Mouse (Mus musculus) midbrain, postnatal 0 days (tissue): ENCODE data around the gene Sh3pxd2b. TPM values are rescaled to one million over a fixed set of nuclear protein-coding genes. Genes with fewer than 3 reads are reported as not detected.

Experiments
- ATAC-seq: fragments of 200-750 bp; cut with Nextera tagmentation; 2 replicates; pipeline ENCODE4 v1.8.0; 2017; ENCODE audit warnings: moderate number of reproducible peaks, mild to moderate bottlenecking, moderate TSS enrichment, moderate library complexity; ENCODE audit not compliant: low FRiP score
- DNase-seq: peaks from one replicate; pipeline ENCODE4 v3.0.0-alpha.2; 2015; ENCODE audit warnings: low spot score
- H3K27ac ChIP-seq: fragments of 300-500 bp; sonication (generic); 2 replicates; pipeline ENCODE4 v1.5.1; 2014; ENCODE audit warnings: low read depth, mild to moderate bottlenecking, low read length, mixed read lengths
- H3K27me3 ChIP-seq: fragments of 300-500 bp; sonication (generic); 2 replicates; pipeline ENCODE4 v1.6.1; 2014; ENCODE audit warnings: low read length, control low read depth, mixed read lengths; ENCODE audit not compliant: insufficient read depth
- H3K36me3 ChIP-seq: fragments of 300-500 bp; sonication (generic); 2 replicates; pipeline ENCODE4 v1.6.1; 2014; ENCODE audit warnings: low read length, control low read depth, mixed read lengths; ENCODE audit not compliant: insufficient read depth
- H3K4me1 ChIP-seq: fragments of 300-500 bp; sonication (generic); 2 replicates; pipeline ENCODE4 v1.6.1; 2014; ENCODE audit warnings: mild to moderate bottlenecking, control low read depth, antibody characterized with exemption, low read length, mixed read lengths; ENCODE audit not compliant: insufficient read depth
- H3K4me2 ChIP-seq: fragments of 300-500 bp; sonication (generic); 2 replicates; pipeline ENCODE4 v1.6.1; 2014; ENCODE audit warnings: low read depth, mild to moderate bottlenecking, low read length, mixed read lengths; ENCODE audit not compliant: poor library complexity, severe bottlenecking
- H3K4me3 ChIP-seq: fragments of 300-500 bp; sonication (generic); 2 replicates; pipeline ENCODE4 v1.5.1; 2014; ENCODE audit warnings: low read depth, mild to moderate bottlenecking, low read length, moderate library complexity
- H3K9ac ChIP-seq: fragments of 300-500 bp; sonication (generic); replicated peaks from 2 replicates; pipeline ENCODE4 v1.6.1; 2014; ENCODE audit warnings: mild to moderate bottlenecking, low read length, moderate library complexity, mixed read lengths; ENCODE audit not compliant: poor library complexity, severe bottlenecking
- H3K9me3 ChIP-seq: fragments of 300-500 bp; sonication (generic); 2 replicates; pipeline ENCODE4 v1.6.1; 2016; ENCODE audit warnings: low read length, control low read depth
- CTCF ChIP-seq: IDR thresholded peaks from 2 replicates; pipeline ENCODE4 v1.5.1; 2016; ENCODE audit warnings: antibody characterized with exemption, mild to moderate bottlenecking
- WGBS: fragments of 180-500 bp; shearing (Covaris S2); extraction: QIAGEN DNeasy Blood & Tissue Kit; methylation state at CpG from one replicate; pipeline ENCODE4 v1.1.7; 2014; 5-methylcytosine and 5-hydroxymethylcytosine counted together
- polyA plus RNA-seq: library from polyadenylated mRNA; unstranded; fragments of >200 nt; fragmentation: Nextera tagmentation; extraction: Ambion mirVana; gene quantifications from 2 replicates; pipeline ENCODE4 v1.2.1, GENCODE M21; 2015
- total RNA-seq: library from RNA; depleted of rRNA; stranded (reverse); fragments of >200 nt; gene quantifications from 2 replicates; pipeline ENCODE4 v1.2.3, GENCODE M21; 2014

Sh3pxd2b gene
- total and polyA plus RNA-seq, 2 experiments from 2014 or later: 8.7 to 47.5 TPM

DNA sequence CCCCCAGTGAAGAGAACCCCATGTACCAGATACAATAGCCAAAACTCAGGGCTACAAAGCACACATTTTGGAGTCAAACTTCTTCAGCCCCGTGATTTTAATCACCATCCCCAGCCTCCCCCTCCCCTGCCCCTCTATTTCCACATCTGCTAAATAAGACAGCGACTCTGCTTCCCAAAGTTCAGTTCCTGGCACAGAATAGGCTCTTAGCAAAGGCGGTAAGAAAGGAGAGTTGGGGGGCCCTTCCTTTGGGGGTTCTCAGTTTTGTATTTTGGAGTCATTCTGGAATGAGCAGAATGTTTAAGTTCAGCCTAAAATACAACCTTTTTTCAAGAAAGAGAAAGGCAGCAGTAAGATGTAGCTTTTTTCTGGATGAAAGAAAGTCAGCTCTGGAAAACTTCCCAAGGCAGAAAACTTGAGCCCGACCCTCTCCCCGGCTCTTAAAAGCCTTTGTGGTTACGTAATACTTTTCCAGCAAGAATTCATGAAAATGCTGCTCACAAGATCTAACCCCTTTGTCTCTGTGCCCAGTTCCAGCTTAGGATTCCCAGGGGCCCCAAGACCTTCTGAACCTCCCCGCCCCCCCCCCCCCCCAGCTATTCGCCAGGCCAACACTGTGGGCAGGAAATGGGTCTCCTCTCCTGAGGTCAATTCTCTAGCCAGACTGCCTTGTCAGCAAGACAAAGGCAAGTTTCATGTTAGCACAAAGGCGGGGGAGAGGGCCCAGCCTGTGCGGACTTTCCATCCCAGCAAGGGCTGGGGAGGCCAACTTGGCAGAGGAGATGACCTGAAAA, 35.9 kb downstream of the Sh3pxd2b start:
- 12% methylated on average over 10 of the region's 10 CpGs for WGBS
- peaks cover 24% of the 10 kb centered on the region for H3K36me3 ChIP-seq
- no peak overlapping the region for H3K9ac ChIP-seq
- ATAC-seq (peak; percentile 88), DNase-seq (peak; percentile 78)
- no peaks in the 10 kb centered on the region for H3K27me3 ChIP-seq
- H3K9me3 ChIP-seq: no peaks in the 10 kb centered on the region
- peak overlapping the region; percentile 26 for H3K27ac ChIP-seq
- H3K4me3 ChIP-seq: no peak overlapping the region
- no peaks in the 10 kb centered on the region for H3K4me1 ChIP-seq
- no peak for TF ChIP-seq CTCF
- H3K4me2 ChIP-seq: no peak overlapping the region

DNA sequence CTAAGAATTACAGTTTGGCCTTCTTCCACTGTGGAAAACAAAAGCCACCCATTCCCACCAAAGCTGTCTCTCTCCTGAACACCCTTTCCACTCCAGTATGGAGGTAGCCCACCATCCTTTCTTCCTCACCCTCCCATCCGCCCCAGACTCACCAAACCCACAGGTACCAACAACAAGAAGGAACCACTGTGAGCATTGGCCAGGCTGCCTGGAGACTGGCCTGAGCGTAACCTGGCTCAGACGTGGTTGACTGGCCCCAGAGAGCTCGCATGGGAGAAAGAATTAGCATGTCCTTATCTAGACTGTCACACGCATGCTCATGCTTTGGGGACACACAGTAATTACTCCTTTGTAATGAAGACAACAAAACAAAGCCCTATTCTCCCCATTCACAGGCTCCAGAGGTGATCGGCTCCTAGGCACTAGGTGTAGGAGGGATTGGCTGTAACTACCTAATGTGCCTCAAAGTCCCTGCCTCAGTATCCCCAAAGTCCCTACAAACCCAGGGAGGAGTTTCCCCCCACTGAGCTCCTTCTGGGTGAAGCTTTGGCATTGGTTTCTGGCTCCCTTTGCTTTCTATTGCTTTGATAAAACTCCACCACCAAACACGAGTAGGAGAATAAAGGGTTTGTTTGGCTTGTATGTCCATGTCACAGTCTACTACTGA, 36.6 kb downstream of the Sh3pxd2b start:
- no peak overlapping the region for H3K9ac ChIP-seq
- 37% methylated on average over 7 of the region's 7 CpGs for WGBS
- no peak overlapping the region for H3K4me2 ChIP-seq
- no peak for TF ChIP-seq CTCF
- peaks cover 23% of the 10 kb centered on the region for H3K36me3 ChIP-seq
- no peaks in the 10 kb centered on the region for H3K4me1 ChIP-seq
- peak overlapping the region; percentile 26; the same call in 1 of the 2 replicates for H3K27ac ChIP-seq
- no peaks in the 10 kb centered on the region for H3K27me3 ChIP-seq
- ATAC-seq (peak; percentile 25; the same call in 1 of the 2 replicates), DNase-seq (no peak)
- no peaks in the 10 kb centered on the region for H3K9me3 ChIP-seq
- H3K4me3 ChIP-seq: no peak overlapping the region

DNA sequence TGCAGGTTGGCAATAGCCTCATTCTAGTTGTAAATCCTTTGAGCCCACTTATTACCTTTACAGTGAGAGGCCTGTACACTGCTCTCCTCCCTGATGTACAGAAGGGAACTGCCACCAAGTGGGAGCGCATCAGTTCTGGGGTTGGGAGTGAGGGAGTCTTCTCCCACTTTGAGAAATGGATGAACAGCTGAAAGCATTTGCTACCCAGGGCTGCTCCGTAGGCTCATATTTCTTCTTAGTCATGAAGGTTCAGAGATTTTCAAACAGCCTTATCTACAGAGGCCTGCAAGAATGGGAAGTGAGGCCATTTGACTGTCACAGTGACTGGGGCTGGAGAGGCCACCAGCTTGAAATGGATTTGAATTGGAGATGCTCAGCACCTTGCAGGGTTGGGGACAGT, 38.4 kb downstream of the Sh3pxd2b start:
- Histone ChIP-seq H3K4me3 (no peak overlapping the region), H3K36me3 (peaks cover 21% of the 10 kb centered on the region), H3K4me1 (no peaks in the 10 kb centered on the region), H3K27me3 (no peaks in the 10 kb centered on the region), H3K27ac (no peak overlapping the region), H3K4me2 (no peak overlapping the region), H3K9ac (no peak overlapping the region), H3K9me3 (no peaks in the 10 kb centered on the region)
- ATAC-seq (no peak), DNase-seq (no peak)
- WGBS: 96% methylated on average over 2 of the region's 2 CpGs
- no peak for TF ChIP-seq CTCF

DNA sequence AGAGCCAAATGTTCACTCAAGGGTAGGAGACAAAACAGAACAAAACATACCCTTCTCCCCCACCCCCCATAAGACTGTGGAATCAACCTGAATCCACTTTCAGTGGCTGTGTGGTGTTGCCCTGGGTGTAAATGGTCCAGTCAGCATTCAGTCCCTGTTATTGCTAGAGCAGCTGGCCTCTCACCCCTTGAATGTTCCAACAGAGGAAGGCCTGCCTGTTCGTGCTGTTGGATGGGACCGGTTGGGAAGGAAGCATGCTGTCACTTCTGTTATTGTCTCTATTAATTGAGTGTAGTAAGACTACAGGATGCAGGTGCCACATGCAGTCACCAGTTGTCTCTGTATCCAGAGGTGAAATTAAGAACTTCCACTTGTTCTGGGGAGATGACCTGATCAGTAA, 40.4 kb downstream of the Sh3pxd2b start:
- no peak overlapping the region for H3K9ac ChIP-seq
- H3K9me3 ChIP-seq: no peaks in the 10 kb centered on the region
- 78% methylated on average over 2 of the region's 2 CpGs for WGBS
- no peak overlapping the region for H3K27ac ChIP-seq
- H3K4me3 ChIP-seq: no peak overlapping the region
- H3K27me3 ChIP-seq: no peaks in the 10 kb centered on the region
- ATAC-seq: no peak
- DNase-seq: no peak
- no peak for TF ChIP-seq CTCF
- peaks cover 13% of the 10 kb centered on the region for H3K36me3 ChIP-seq
- no peak overlapping the region for H3K4me2 ChIP-seq
- no peaks in the 10 kb centered on the region for H3K4me1 ChIP-seq

DNA sequence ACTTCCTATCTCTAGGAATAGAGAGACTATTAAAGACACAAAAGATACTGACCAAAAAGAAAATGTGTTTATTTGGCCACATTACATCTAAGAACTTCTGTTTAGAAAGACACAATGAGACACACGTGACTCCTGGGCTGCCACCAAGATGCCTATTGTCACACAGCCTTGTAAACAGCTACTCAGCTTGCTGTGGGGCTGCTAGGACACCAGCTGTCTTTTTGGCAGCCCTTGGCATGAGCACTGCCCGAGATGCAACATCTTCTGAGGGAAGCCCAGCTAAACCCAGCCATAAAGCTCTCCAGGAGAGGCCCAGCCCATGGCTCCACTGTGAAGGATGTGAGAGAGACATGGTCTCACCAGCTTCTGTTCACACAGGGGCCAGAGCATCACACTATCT, 45.5 kb downstream of the Sh3pxd2b start:
- DNase-seq: peak; percentile 40

DNA sequence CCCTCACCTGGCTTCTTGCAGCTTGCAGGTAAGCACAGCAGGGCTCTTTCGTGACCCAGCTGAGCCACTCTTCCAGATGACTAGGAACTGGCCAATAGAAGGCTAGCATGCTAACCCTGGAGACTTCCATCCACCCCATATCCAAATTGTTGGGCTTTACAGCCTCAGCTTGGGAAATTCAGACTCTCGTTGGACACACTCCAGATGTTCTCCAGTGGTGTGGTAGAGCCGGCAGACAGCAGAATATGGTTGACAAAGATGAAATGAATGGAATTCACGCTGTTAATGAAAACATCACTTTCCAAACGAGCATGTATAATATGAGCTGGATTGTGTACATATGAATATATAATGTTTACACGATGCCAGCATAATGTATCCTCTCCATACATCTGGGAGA, 48.2 kb downstream of the Sh3pxd2b start:
- Histone ChIP-seq H3K9me3 (no peaks in the 10 kb centered on the region), H3K27me3 (no peaks in the 10 kb centered on the region), H3K4me2 (no peak overlapping the region), H3K27ac (no peak overlapping the region), H3K36me3 (peaks cover 10% of the 10 kb centered on the region), H3K4me1 (no peaks in the 10 kb centered on the region), H3K9ac (no peak overlapping the region), H3K4me3 (no peak overlapping the region)
- no peak for ATAC-seq
- TF ChIP-seq CTCF: no peak
- 83% methylated on average over 6 of the region's 6 CpGs for WGBS
- DNase-seq: no peak

More for the DNA sequence above, 45.5 kb downstream of the Sh3pxd2b start:
- no peak for ATAC-seq
- H3K9ac ChIP-seq: no peak overlapping the region
- no peak overlapping the region for H3K4me3 ChIP-seq
- no peaks in the 10 kb centered on the region for H3K4me1 ChIP-seq
- no peak overlapping the region for H3K4me2 ChIP-seq
- H3K9me3 ChIP-seq: no peaks in the 10 kb centered on the region
- peaks cover 15% of the 10 kb centered on the region for H3K36me3 ChIP-seq
- 66% methylated on average over 2 of the region's 2 CpGs for WGBS
- H3K27ac ChIP-seq: no peak overlapping the region
- no peak for TF ChIP-seq CTCF
- no peaks in the 10 kb centered on the region for H3K27me3 ChIP-seq
